Mouse (Mus musculus) embryonic facial prominence, embryonic 15.5 days (tissue): ENCODE data around the gene Sema3c. TPM values are rescaled to one million over a fixed set of nuclear protein-coding genes. Genes with fewer than 3 reads are reported as not detected.

Experiments
- ATAC-seq: fragments of 200-750 bp; cut with Nextera tagmentation; 2 replicates; pipeline ENCODE4 v1.8.0; 2017; ENCODE audit warnings: low read depth, moderate TSS enrichment; ENCODE audit not compliant: insufficient number of reproducible peaks, low FRiP score, low TSS enrichment
- H3K27ac ChIP-seq: fragments of 300-500 bp; sonication (generic); replicated peaks from 2 replicates; pipeline ENCODE4 v1.5.1; 2015; ENCODE audit warnings: mild to moderate bottlenecking, inconsistent platforms
- H3K27me3 ChIP-seq: fragments of 300-500 bp; sonication (generic); 2 replicates; pipeline ENCODE4 v1.6.1; 2015; ENCODE audit warnings: inconsistent platforms
- H3K36me3 ChIP-seq: fragments of 300-500 bp; sonication (generic); 2 replicates; pipeline ENCODE4 v1.6.1; 2015; ENCODE audit warnings: mild to moderate bottlenecking, inconsistent platforms
- H3K4me1 ChIP-seq: fragments of 300-500 bp; sonication (generic); 2 replicates; pipeline ENCODE4 v1.6.1; 2015; ENCODE audit warnings: inconsistent platforms
- H3K4me2 ChIP-seq: fragments of 300-500 bp; sonication (generic); replicated peaks from 2 replicates; pipeline ENCODE4 v1.6.1; 2015; ENCODE audit warnings: mild to moderate bottlenecking, inconsistent platforms
- H3K4me3 ChIP-seq: fragments of 300-500 bp; sonication (generic); replicated peaks from 2 replicates; pipeline ENCODE4 v1.5.1; 2015; ENCODE audit warnings: mild to moderate bottlenecking, inconsistent platforms
- H3K9ac ChIP-seq: fragments of 300-500 bp; sonication (generic); 2 replicates; pipeline ENCODE4 v1.6.1; 2015; ENCODE audit warnings: inconsistent platforms
- H3K9me3 ChIP-seq: fragments of 300-500 bp; sonication (generic); replicated peaks from 2 replicates; pipeline ENCODE4 v1.6.1; 2016; ENCODE audit warnings: inconsistent platforms
- WGBS: fragments of 180-500 bp; shearing (Covaris S2); methylation state at CpG from one replicate; pipeline ENCODE4 v1.1.7; 2015; 5-methylcytosine and 5-hydroxymethylcytosine counted together
- polyA plus RNA-seq: library from polyadenylated mRNA; unstranded; fragments of >200 nt; fragmentation: Nextera tagmentation; extraction: Ambion mirVana; gene quantifications from 2 replicates; pipeline ENCODE4 v1.2.1, GENCODE M21; 2015

Gene Sema3c
- polyA plus RNA-seq, 1 experiment from 2014 or later, result 38.5 TPM

DNA sequence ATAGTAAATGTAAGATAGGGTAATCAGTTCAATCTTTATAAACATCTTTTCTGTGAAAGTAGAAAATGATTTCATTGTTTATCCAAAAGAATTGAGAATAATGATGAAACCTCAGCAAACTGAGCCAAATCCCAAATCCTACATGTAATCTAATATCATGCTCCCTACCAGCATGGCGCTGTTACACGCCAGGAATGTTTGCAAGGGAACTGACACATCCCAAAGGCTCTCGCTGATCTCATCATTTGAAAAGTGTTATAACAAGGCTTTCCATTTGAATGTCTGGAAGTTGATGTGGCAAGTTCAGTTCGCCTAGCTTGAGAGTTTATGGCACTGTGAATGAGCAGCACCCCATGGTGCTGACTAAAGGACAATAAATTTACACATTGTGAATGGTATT lies 145.9 kb downstream of the Sema3c start:
- ATAC-seq, result no peak
- Histone ChIP-seq H3K27ac (no peak overlapping the region), H3K9ac (no peak overlapping the region)

DNA sequence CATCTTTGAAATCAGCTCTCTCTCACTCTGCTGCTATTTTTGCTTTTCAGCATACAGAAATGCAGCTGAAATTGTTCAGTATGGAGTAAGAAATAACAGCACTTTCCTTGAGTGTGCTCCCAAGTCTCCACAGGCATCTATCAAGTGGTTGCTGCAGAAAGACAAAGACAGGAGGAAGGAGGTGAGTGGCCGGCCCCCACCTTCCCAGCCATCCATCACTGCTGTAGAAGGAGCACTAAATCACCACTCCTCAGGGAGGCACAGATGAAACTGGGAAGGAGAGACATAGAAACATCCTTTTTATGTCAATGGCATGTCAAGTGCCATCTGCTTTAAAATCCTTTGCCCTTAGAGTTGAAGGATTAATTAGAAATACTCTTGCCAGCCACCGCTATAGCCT lies 149.9 kb downstream of the Sema3c start:
- no peak overlapping the region for H3K4me2 ChIP-seq
- no peak overlapping the region for H3K9ac ChIP-seq
- H3K36me3 ChIP-seq, result peaks cover 15% of the 10 kb centered on the region
- H3K27ac ChIP-seq, result no peak overlapping the region
- H3K27me3 ChIP-seq, result no peaks in the 10 kb centered on the region
- 40% methylated on average over 2 of the region's 2 CpGs for WGBS
- no peaks in the 10 kb centered on the region for H3K4me1 ChIP-seq
- ATAC-seq, result no peak
- H3K4me3 ChIP-seq, result no peak overlapping the region
- no peaks in the 10 kb centered on the region for H3K9me3 ChIP-seq

More for the DNA sequence above, 145.9 kb downstream of the Sema3c start:
- whole genome bisulfite sequencing, result 69% methylated on average over 4 of the region's 4 CpGs
- Histone ChIP-seq H3K36me3 (no peaks in the 10 kb centered on the region; the same call in 1 of the 2 replicates), H3K27me3 (no peaks in the 10 kb centered on the region), H3K4me1 (no peaks in the 10 kb centered on the region), H3K4me2 (no peak overlapping the region), H3K4me3 (no peak overlapping the region), H3K9me3 (no peaks in the 10 kb centered on the region)

DNA sequence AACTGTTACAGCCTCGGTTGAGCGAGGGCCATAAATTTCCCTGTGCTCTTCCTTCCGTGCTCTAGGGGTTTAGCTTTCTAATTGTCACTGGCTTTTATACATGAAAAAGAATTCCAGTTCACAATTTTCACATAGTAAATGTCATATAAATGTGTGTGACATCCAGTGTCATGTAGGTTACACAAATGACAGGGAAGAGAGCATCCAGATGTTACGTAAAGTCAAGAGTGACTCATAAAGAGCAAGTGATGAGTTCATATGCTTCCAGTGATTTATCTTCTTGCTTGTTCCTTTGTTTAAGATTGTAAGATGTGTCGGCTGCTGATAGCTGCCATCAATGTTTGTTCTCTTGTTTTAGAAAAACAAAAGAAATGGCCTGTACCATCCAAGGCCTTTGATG lies 154.0 kb downstream of the Sema3c start:
- WGBS, result 77% methylated on average over 5 of the region's 5 CpGs
- no peak for ATAC-seq
- Histone ChIP-seq H3K9ac (no peak overlapping the region), H3K36me3 (peaks cover 15% of the 10 kb centered on the region), H3K27me3 (no peaks in the 10 kb centered on the region), H3K4me1 (no peaks in the 10 kb centered on the region), H3K9me3 (no peaks in the 10 kb centered on the region), H3K4me3 (no peak overlapping the region), H3K27ac (no peak overlapping the region), H3K4me2 (no peak overlapping the region)

DNA sequence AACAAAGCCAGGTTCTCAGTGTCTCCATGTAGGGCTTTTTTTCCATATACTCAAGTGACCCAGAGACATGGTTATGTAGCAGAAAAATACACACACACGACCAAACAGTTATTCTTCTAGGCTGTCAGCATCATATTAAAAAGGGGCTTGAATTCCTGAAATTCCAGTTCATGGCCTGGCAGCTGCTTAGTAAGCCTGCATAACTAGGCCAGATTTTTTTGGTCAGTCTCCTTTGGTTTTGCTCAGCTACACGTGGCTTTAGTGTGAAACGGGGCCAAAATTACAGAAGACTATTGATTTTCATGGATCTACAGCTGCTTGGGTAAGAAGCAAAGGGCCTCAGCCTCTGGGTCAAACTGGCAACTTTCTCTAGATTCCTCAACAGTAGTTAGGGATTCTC lies 165.7 kb downstream of the Sema3c start:
- Histone ChIP-seq H3K36me3 (no peaks in the 10 kb centered on the region), H3K4me1 (no peaks in the 10 kb centered on the region), H3K4me2 (no peak overlapping the region), H3K27me3 (no peaks in the 10 kb centered on the region), H3K27ac (no peak overlapping the region), H3K9ac (no peak overlapping the region), H3K9me3 (no peaks in the 10 kb centered on the region), H3K4me3 (no peak overlapping the region)
- WGBS, result 28% methylated on average over 3 of the region's 3 CpGs
- no peak; the same call in 1 of the 2 replicates for ATAC-seq

DNA sequence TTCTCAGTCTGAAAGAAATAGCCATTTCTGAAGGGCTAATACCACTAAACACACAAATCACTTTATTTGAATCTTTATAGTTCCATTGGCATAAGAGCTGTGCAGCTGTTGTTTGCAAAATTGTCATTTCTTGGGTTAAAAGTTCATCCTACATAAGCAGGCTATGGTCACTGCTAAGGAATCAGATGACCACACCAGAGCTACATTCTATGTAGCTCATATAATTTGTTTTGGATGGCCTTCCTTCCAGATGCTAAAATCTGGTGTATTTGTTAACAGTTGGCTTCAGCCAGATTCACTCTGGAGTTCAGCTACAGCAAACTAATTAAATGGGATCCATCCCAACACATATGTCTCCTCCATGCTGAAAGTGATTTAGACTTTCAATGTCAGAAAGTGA lies 172.4 kb downstream of the Sema3c start:
- H3K9me3 ChIP-seq, result no peaks in the 10 kb centered on the region
- H3K27me3 ChIP-seq, result no peaks in the 10 kb centered on the region
- H3K36me3 ChIP-seq, result no peaks in the 10 kb centered on the region
- no peak overlapping the region for H3K9ac ChIP-seq
- ATAC-seq, result peak; percentile 60; the same call in 1 of the 2 replicates
- H3K27ac ChIP-seq, result no peak overlapping the region
- no peak overlapping the region for H3K4me3 ChIP-seq
- H3K4me1 ChIP-seq, result no peaks in the 10 kb centered on the region
- H3K4me2 ChIP-seq, result no peak overlapping the region

DNA sequence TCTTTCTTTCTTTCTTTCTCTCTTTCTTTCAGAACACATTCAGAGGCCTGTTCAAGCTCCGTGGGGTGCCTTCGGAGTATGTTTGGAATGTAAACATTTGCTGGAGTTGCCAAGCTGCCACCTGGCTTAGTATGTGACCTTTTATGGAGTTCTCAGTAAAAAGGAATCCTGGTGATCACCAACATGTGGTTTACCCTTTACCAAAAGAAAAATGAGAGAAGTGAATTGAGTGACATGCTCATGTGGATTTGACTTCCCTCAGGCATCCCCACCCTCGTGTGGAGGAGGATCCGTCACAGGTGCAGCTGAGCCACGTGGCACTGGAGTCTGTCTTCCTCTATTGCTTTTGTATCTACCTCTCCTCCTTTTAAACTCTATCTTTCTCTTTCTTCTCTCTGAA lies 173.1 kb downstream of the Sema3c start:
- Histone ChIP-seq H3K4me2 (no peak overlapping the region), H3K36me3 (no peaks in the 10 kb centered on the region), H3K9ac (no peak overlapping the region), H3K27ac (no peak overlapping the region), H3K9me3 (no peaks in the 10 kb centered on the region), H3K4me1 (no peaks in the 10 kb centered on the region), H3K27me3 (no peaks in the 10 kb centered on the region), H3K4me3 (no peak overlapping the region)
- no peak for ATAC-seq
- WGBS, result 23% methylated on average over 5 of the region's 5 CpGs

DNA sequence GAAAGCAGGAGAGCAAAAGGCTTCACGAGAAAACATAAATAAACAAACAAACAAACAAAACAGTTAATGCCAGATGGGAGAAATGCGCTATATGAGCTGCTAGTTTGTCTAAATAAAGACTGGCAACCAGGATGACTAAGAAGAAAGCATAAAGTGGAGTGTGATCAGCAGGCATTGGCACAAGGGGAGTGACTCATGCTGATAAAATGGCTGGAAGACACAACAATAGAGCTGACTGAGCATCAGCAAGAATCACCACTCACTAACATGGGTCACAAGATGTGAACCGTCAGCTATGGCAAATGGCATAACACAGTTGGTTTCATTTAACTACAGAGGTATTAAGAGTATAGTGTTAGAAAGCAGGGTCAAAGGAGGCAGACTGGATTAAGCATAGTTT lies 174.2 kb downstream of the Sema3c start:
- no peaks in the 10 kb centered on the region for H3K36me3 ChIP-seq
- no peaks in the 10 kb centered on the region for H3K27me3 ChIP-seq
- 78% methylated on average over 3 of the region's 3 CpGs for WGBS
- H3K4me1 ChIP-seq, result no peaks in the 10 kb centered on the region
- H3K9ac ChIP-seq, result no peak overlapping the region
- no peaks in the 10 kb centered on the region for H3K9me3 ChIP-seq
- ATAC-seq, result no peak
- H3K4me2 ChIP-seq, result no peak overlapping the region
- no peak overlapping the region for H3K4me3 ChIP-seq
- no peak overlapping the region for H3K27ac ChIP-seq

DNA sequence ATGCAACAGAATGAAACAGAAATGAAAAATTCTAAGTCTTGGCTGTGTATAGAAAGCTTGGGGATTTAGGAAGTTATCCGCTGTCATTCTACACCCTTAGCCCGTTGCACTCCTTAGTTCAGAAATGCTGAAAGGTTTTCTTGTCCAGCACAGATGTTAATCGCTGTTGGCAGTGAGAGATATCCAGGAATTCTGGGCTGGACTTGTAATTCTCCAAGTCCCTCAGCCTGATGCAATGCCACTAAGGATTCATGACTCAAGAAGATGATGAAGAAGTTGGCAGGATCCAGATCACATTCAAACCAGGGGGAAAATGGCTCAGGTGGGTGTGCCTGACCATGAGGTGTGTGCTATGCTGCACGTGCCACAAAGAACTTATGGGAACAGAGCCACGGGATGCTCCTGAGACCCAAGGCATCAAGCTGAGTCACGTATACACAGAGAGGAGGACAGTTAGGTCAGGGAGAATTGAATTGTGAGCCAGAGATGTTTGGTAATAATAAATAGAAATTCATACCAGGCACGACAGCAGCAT lies 179.5 kb downstream of the Sema3c start:
- ATAC-seq, result no peak
- no peak overlapping the region for H3K4me2 ChIP-seq
- no peaks in the 10 kb centered on the region for H3K4me1 ChIP-seq
- H3K36me3 ChIP-seq, result no peaks in the 10 kb centered on the region
- no peak overlapping the region for H3K27ac ChIP-seq
- no peak overlapping the region for H3K4me3 ChIP-seq
- H3K27me3 ChIP-seq, result no peaks in the 10 kb centered on the region
- H3K9me3 ChIP-seq, result no peaks in the 10 kb centered on the region
- WGBS, result 62% methylated on average over 7 of the region's 7 CpGs
- H3K9ac ChIP-seq, result no peak overlapping the region

DNA sequence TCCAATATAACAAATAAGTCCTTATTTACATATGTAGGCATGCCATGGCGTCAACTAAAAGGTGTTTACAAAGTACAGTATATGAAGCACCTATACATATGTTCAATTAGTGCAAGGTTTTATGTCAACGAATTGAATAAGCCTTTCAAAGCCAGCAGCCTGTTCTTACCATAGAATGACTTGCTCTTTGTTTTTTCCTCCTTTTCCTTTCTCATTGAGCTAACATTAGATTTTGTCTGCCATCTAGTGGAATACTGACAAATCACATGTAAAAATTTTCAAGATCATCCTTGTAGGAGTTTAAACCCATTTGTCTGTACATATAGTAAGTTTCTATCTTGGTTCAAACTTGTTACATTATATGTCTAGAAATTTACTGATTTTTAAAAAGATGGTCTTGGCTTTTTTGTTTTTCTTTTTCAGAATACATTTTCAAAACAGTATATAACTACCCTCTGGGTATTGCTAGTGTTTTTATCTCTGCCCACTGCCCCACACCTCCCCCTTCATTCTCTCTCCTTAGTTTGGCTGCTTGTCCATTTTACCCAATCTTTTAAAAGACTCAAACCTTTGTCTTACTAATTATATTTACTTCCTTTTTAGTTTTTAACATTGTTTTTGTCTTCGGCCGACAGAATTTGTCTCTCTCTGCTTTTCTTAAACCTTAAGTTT lies 192.1 kb downstream of the Sema3c start:
- no peaks in the 10 kb centered on the region for H3K9me3 ChIP-seq
- no peak for ATAC-seq
- WGBS, result 56% methylated on average over 4 of the region's 4 CpGs

DNA sequence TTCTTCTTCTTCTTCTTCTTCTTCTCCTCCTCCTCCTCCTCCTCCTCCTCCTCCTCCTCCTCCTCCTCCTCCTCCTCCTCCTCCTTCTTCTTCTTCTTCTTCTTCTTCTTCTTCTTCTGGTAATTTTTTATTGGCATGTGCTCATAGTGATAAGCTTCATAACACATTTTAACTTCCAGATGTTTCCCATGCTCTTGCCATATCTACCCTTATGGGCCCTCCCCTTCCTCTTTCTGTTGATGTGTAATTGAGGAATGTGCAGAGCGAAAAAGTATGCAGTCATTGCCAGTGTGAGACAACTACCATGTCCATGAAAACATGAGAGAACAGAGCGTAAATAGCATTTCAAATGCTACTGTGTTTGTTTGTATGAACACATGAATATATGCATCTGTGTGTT lies 196.2 kb downstream of the Sema3c start:
- Histone ChIP-seq H3K4me1 (no peaks in the 10 kb centered on the region), H3K4me2 (no peak overlapping the region), H3K27me3 (no peaks in the 10 kb centered on the region), H3K4me3 (no peak overlapping the region), H3K36me3 (no peaks in the 10 kb centered on the region), H3K9ac (no peak overlapping the region), H3K27ac (no peak overlapping the region), H3K9me3 (no peaks in the 10 kb centered on the region)
- no peak for ATAC-seq
- 75% methylated on average over 2 of the region's 2 CpGs for WGBS

More for the DNA sequence above, 192.1 kb downstream of the Sema3c start:
- Histone ChIP-seq H3K4me1 (no peaks in the 10 kb centered on the region), H3K4me2 (no peak overlapping the region), H3K27ac (no peak overlapping the region), H3K9ac (no peak overlapping the region), H3K4me3 (no peak overlapping the region), H3K27me3 (no peaks in the 10 kb centered on the region), H3K36me3 (no peaks in the 10 kb centered on the region)

DNA sequence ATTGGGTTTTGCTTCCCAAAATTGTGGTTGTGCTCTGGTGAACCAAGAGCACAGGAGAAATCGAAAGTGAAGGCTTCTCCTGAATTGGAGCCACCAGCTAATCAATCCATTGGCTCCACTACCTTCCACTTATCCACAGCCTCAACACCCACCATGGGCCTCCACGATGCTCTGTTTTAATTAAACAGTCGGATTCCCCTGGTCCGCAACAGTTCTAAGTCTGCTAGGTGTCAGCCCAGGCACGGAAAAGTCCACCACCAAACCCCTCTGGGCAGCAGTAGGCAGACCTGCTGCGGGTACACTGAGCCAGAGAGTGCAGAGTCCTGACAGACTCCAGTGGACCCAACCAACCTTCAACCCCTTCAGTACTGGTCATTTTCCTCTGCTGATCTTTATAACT lies 202.5 kb downstream of the Sema3c start:
- Histone ChIP-seq H3K9ac (no peak overlapping the region), H3K27me3 (no peaks in the 10 kb centered on the region), H3K9me3 (no peaks in the 10 kb centered on the region), H3K4me1 (no peaks in the 10 kb centered on the region), H3K36me3 (no peaks in the 10 kb centered on the region), H3K27ac (no peak overlapping the region), H3K4me2 (no peak overlapping the region), H3K4me3 (no peak overlapping the region)
- 87% methylated on average over 6 of the region's 6 CpGs for WGBS
- ATAC-seq, result no peak
